Mouse (Mus musculus) right cerebral cortex, postnatal 10 days (tissue): Measurements from ENCODE around the gene Rnf24.

Experiments
- DNase-seq, 2 experiments: peaks; one replicate each; pipeline ENCODE4 v3.0.0; 2021; ENCODE audit warnings: low spot score in 2 of 2

The Rnf24 gene

DNA sequence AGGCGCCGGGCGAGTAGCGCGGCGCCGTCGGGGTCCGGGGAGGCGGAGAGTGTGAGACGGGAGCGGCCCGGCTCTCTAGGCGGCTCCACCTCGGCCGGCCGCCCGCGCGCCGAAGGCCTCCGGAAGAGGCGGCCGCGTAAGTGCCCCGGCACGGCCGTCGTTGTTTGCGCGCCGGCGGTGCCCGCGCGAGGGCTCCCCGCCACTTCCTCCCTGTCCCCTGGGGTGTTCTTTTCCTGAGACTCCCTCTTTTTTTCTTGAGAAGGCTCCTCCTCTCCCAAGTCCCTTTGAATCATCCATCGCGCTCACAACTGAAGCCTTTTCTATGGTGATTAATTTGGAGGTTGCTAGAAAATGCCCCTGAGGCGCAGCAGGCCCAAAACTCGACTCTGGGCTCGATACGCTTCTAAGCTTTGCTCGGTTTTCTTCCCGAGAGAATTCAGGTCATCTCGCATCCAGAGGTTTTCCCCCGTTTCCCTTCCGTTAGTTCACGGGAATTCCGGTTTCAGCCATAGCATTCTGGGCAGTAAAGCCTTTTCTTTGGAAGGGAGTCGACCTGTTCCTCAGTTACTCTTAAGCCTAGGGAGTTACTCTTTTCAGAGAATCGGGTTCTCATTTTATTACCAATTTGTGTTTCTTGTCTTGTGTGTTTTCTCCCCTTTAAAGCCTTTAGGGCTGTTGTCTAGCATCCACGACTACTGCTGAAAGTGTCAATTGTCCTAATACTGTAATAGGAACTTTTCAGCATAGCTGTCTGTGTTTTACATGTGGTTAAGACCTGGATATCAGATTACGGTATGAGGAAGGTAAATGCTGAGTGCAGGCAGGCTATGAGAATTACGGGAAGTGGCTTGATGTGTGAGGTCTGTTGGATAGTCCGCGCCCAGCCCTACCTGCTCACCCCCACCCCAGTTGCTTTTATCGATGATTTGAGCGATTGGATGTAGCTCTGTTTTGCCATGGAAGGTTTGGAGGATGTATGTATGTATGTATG lies 89.7 kb downstream of the Rnf24 start:
- peak in 1 of 2 experiments; percentile 32 for DNase-seq

DNA sequence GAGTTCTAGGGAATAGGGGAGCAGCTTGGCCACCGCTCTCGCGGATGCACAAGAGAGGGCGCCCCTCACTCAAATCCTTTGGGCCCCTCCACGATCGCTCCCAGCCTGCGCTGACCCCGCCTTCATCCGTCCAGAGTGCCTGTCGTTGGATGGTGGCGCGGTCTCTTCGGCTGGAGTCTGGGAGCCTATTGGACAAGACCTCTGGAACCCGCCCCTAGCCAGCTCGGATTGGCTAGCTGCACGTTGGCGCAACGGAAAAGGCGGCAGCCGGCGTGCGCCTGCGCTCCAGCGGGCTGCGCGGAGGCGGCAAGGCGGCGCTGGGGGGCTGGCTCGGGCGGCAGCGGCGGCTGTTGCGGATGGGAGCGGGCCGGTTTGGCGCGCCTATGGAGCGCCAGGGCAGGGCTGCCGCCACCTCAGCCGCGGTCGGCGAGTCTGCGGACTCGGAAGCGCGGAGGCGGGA lies 90.4 kb downstream of the Rnf24 start, which contains the start of gene Pank2:
Gene Pank2, plus strand, starts transcription at position 283 of the 460 bp plus-strand sequence.
- peak; percentile 99 for DNase-seq

DNA sequence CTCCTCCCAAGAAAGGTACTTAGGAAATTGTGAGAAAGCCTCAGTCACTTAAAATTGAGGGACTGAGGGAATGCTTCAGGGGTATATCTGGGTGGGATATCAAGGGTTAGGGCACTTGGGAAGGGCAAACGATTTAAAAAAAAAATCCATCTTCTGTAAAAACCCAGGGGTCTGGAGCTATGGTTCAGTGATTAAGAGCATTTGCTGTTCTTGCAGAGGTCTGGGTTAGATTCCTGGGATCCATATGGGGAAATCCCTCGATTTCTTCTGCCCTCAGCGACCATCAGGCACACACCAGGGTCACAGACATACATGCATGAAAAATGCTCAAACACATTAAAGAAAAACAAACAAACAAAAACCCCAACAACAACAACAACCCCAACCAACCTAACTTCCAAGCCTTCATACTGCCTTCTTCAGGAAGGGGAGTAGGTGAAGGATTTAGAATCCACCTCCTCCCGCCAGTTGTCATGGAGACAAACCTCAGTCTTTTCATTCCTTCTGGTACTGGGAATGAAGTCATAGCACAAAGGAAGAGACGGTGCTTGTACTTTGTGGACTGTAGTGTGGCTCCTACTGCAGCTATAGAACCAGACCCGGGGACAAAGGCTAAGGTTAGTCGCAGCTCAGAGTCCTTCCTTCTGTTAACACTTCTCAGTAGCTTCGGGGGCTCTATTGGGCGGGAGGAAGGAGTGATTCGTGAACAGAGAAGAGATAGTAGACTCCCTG lies 91.0 kb downstream of the Rnf24 start:
- DNase-seq: peak; percentile 57 to 80

DNA sequence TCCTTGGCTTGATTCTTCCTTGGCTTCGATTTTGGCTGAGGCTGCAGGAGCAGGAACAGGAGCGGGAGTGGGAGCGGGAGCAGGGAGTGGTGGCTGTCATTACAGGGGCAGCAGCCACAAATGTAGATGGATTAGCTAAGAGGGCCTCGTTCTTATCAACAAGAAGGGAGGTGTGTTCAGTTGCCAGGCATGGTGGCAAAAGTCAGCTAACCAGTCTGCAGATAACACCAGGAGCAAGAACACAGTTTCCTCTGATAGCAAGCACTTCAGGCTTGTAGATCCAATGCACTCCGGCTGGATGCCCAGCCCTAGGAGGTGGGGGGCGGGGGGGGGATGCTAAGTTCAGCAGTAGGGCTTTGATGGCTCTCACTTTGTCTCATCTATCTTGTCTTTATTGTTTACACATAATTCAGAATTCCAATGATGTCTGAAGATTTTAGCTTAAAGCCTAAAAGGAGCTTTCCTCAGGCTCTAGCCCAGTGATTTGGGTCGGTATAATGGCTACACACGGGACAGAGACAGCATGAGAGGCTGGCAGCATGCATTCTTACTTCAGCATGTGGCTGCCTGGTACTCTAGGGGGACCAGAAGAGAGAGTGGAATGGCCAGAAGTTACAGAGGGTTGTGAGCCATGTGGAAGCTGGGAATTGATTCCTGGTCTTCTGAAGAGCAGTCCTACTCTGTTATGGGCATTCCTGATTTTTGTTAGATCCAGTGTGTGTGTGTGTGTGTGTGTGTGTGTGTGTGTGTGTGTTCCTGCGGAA lies 92.0 kb downstream of the Rnf24 start:
- DNase-seq: peak in 1 of 2 experiments; percentile 31

DNA sequence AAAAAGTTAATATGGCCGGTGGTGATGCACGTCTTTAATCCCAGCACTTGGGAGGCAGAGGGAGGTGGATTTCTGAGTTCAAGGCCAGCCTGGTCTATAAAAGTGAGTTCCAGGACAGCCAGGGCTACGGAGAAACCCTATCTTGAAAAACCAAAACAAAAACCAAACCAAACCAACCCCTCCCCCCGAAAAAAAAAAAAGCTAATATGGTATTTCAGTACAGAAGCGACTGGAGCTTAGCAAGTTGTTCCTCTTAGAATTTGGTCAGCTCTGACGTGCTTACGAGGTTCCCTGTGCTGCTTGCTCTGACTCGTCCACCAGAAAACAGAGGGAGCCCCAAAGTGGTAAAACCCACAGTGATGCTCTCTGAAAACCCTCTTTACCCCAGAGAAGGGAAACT lies 94.0 kb downstream of the Rnf24 start:
- no peak for DNase-seq

DNA sequence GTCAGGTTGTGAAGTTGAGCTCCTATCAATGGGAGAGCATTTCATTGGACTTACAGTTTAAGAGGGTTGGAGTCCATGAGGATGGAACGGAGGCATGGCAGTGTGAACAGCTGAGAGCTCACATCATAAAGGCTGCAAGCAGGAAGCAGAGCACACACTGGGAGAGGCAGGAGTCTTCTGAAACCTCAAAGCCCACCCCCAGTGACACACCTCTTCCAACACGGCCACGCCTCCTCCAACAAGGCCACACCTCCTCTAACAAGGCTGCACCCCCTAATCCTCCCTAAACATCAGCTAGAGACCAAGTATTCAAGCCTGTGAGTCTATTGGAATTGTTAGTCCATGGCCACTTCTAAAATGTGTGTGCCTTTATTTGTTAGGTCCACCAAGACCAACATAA lies 97.0 kb downstream of the Rnf24 start:
- no peak for DNase-seq

DNA sequence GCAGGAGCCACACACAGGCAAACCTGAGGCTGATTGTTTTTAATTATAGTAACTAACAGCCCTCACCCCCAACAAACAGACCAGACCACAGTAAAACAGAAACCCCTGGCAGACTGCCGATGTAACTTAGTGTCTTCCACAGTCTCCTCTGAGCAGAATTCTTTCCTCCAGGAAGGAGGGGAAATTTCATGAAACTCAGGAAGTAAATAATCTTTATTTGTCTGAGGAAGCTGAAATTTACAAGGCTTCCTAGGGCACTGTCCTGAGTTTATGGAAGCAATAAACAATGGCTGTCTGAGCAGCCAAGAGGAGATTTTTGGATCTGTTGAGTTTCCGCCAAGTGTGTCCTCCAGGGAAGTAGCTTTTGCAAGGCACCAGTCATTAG lies 98.4 kb downstream of the Rnf24 start:
- DNase-seq: no peak

DNA sequence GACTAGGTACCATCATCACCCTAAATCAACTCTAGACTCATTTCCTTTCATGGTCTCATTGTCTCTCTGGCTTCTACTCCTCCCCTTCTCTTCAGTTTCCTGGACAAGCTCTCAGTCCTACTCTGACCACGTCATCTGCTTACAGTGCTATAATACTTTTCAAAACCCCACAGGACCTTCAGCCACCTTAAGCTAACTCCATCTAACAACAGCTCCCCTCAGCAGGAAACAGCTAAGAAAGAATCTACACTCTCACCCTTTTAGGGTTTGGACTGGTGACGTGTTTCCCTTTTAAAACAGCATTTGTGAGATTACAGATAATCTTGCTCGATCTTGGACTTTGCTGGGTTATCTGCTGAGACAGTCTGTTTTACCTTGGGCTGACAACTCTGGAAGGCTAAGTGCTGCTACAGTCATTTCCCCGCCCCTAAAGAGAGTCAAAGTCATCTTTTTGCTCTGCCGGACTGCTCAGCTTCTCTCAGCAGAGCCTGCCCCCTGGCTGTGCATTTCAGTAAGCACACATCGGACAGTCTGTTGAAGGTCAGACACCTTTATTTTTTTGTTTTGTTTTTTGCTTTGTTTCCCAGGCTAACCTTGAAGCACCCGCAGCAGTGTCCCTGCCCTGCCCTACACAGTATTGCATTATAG lies 98.9 kb downstream of the Rnf24 start:
- DNase-seq: peak; percentile 34 to 60
